ENCODE assay signal across 19 mouse cellular contexts in genomic region chr11:35140092-35140491, GRCm38 (mm10). TPM values are rescaled to one million over a fixed set of nuclear protein-coding genes. Genes with fewer than 3 reads are reported as not detected.
"Had no signal": no experiment of that assay in that cellular context is flagged by ENCODE, and none has a peak within 500 bp of the region (broad histone marks: within the 10 kb centered on the region; RNA-seq: fewer than 3 reads in every experiment).

No protein-coding gene starts in this region.

- DNase-seq: lung, adult 18-20 months; lung, embryonic 14.5 days; lung, postnatal 10 days; lung, postnatal 4 days; midbrain, embryonic 14.5 days; retina, postnatal 1 day; right cerebral cortex, adult 18-20 months; right cerebral cortex, postnatal 25 days; right cerebral cortex, postnatal 4 days; spleen, adult 18-20 months; thymus, adult 18-20 months; thymus, postnatal 14 days; thymus, postnatal 36 days had no signal

- H3K27ac ChIP-seq: midbrain, embryonic 10.5 days; midbrain, embryonic 12.5 days; neural tube, embryonic 13.5 days; neural tube, embryonic 15.5 days had no signal

- H3K4me3 ChIP-seq: midbrain, embryonic 10.5 days; midbrain, embryonic 12.5 days; myocyte; neural tube, embryonic 13.5 days; neural tube, embryonic 15.5 days had no signal

RNA-seq across cellular contexts. Expression of gene Slit3, which starts 19.1 kb away (rescaled TPM):
- total RNA-seq: megakaryocyte-erythroid progenitor cell, adult 5-6 weeks had no signal
